In genomic region chr1:104625528-104625927, GRCm38 (mm10) we compare ENCODE assay signal across 24 mouse cellular contexts.
DNase-seq lines count a peak whose midpoint lies in the region; ATAC-seq and TF ChIP-seq lines count a peak whose summit lies in the region.
"Had no signal": no experiment of that assay in that cellular context is flagged by ENCODE, and none has a peak within 500 bp of the region (broad histone marks: within the 10 kb centered on the region; RNA-seq: fewer than 3 reads in every experiment).

No protein-coding gene starts in this region.

- no peak for ATAC-seq in heart, postnatal 0 days (ENCODE audit: insufficient read depth, low read depth)
- no peak for ATAC-seq in lung, embryonic 14.5 days (ENCODE audit: insufficient read depth)
- no peak for ATAC-seq in lung, postnatal 0 days
- ATAC-seq in stomach, postnatal 0 days (ENCODE audit: low FRiP score, low TSS enrichment): no peak
- ATAC-seq: inflammation-experienced regulatory T-cells, adult 6 months had no signal

- no peak overlapping the region for H3K4me3 ChIP-seq in heart, postnatal 0 days (ENCODE audit: low read depth, low read length)
- H3K4me3 ChIP-seq in lung, embryonic 14.5 days (ENCODE audit: low read depth, low read length): no peak overlapping the region
- no peak overlapping the region for H3K4me3 ChIP-seq in lung, postnatal 0 days (ENCODE audit: low read depth, low read length)
- no peak overlapping the region for H3K4me3 ChIP-seq in stomach, postnatal 0 days (ENCODE audit: low read depth, low read length)
- H3K4me3 ChIP-seq: forebrain, embryonic 10.5 days; heart, embryonic 12.5 days; limb, embryonic 15.5 days; lung, embryonic 15.5 days; neural tube, embryonic 15.5 days had no signal

- no peak overlapping the region for H3K4me2 ChIP-seq in heart, postnatal 0 days (ENCODE audit: low read depth, low read length)
- no peak overlapping the region for H3K4me2 ChIP-seq in lung, embryonic 14.5 days
- H3K4me2 ChIP-seq in lung, postnatal 0 days (replicated peaks; ENCODE audit: low read depth, low read length): no peak overlapping the region
- H3K4me2 ChIP-seq in stomach, postnatal 0 days (replicated peaks; ENCODE audit: low read depth): no peak overlapping the region
- H3K4me2 ChIP-seq: heart, embryonic 12.5 days; limb, embryonic 15.5 days; lung, embryonic 15.5 days; neural tube, embryonic 15.5 days had no signal

- no peak for TF ChIP-seq EP300 in heart, postnatal 0 days (IDR thresholded peaks at IDR 0.05; ENCODE audit: low read depth)
- no peak for TF ChIP-seq EP300 in lung, postnatal 0 days (IDR thresholded peaks at IDR 0.05)
- TF ChIP-seq EP300 in stomach, postnatal 0 days (optimal IDR thresholded peaks at IDR 0.05): no peak

- H3K27me3 ChIP-seq in heart, postnatal 0 days (ENCODE audit: control insufficient read depth, insufficient read depth, low read length): no peaks in the 10 kb centered on the region
- H3K27me3 ChIP-seq in lung, embryonic 14.5 days (ENCODE audit: insufficient read depth, low read length): no peaks in the 10 kb centered on the region
- no peaks in the 10 kb centered on the region for H3K27me3 ChIP-seq in lung, postnatal 0 days (replicated peaks; ENCODE audit: insufficient read depth, low read length)
- H3K27me3 ChIP-seq in stomach, postnatal 0 days (ENCODE audit: control insufficient read depth, insufficient read depth, low read length): no peaks in the 10 kb centered on the region
- H3K27me3 ChIP-seq: heart, embryonic 12.5 days; limb, embryonic 15.5 days; lung, embryonic 15.5 days; neural tube, embryonic 15.5 days had no signal

- H3K9ac ChIP-seq in heart, postnatal 0 days (replicated peaks; ENCODE audit: low read depth, low read length): no peak overlapping the region
- H3K9ac ChIP-seq in lung, embryonic 14.5 days: no peak overlapping the region
- no peak overlapping the region for H3K9ac ChIP-seq in lung, postnatal 0 days (replicated peaks; ENCODE audit: low read depth)
- H3K9ac ChIP-seq in stomach, postnatal 0 days (ENCODE audit: low read length): no peak overlapping the region
- H3K9ac ChIP-seq: heart, embryonic 12.5 days; limb, embryonic 15.5 days; liver, embryonic 14.5 days; lung, embryonic 15.5 days; neural tube, embryonic 15.5 days had no signal

- no peaks in the 10 kb centered on the region for H3K4me1 ChIP-seq in heart, postnatal 0 days (ENCODE audit: control insufficient read depth, insufficient read depth)
- no peaks in the 10 kb centered on the region for H3K4me1 ChIP-seq in lung, embryonic 14.5 days (ENCODE audit: insufficient read depth)
- H3K4me1 ChIP-seq in lung, postnatal 0 days (ENCODE audit: insufficient read depth, low read depth, low read length): no peaks in the 10 kb centered on the region
- H3K4me1 ChIP-seq in stomach, postnatal 0 days (replicated peaks; ENCODE audit: control insufficient read depth, insufficient read depth): no peaks in the 10 kb centered on the region
- H3K4me1 ChIP-seq: forebrain, embryonic 10.5 days; heart, embryonic 12.5 days; limb, embryonic 15.5 days; lung, embryonic 15.5 days; neural tube, embryonic 15.5 days had no signal

- TF ChIP-seq CTCF in heart, postnatal 0 days (IDR thresholded peaks at IDR 0.05; ENCODE audit: low read depth): peak; percentile 53
- TF ChIP-seq CTCF in lung, embryonic 14.5 days (IDR thresholded peaks at IDR 0.05; ENCODE audit: low read depth): 0 out of 2 replicates have a peak, but pooled peaks have one; percentile 3
- TF ChIP-seq CTCF in lung, postnatal 0 days (IDR thresholded peaks at IDR 0.05): no peak
- TF ChIP-seq CTCF in stomach, postnatal 0 days (IDR thresholded peaks at IDR 0.05; ENCODE audit: low read depth): peak; percentile 32; the same call in 1 of the 2 replicates

- peak; percentile 16 to 33 for DNase-seq in cerebellum, postnatal 10 days
- no peak for DNase-seq in cerebellum, postnatal 36 days
- no peak for DNase-seq in heart, postnatal 0 days (ENCODE audit: low spot score)
- DNase-seq in heart, adult 11 months: no peak
- no peak for DNase-seq in lung, embryonic 14.5 days
- DNase-seq in lung, postnatal 0 days (ENCODE audit: low spot score): no peak
- no peak for DNase-seq in stomach, postnatal 0 days (ENCODE audit: low spot score)
- no peak for DNase-seq in frontal cortex, postnatal 10 days (ENCODE audit: low spot score in 2 of 2)
- DNase-seq: adrenal gland, postnatal 25 days; cerebellum, adult 11 months; cerebellum, postnatal 25 days; heart, postnatal 14 days; kidney, adult 8-10 months; kidney, postnatal 25 days; layer of hippocampus, adult 9-11 months; left cerebral cortex, postnatal 4 days; lung, postnatal 4 days had no signal

- no peak overlapping the region for H3K27ac ChIP-seq in heart, postnatal 0 days (ENCODE audit: low read depth)
- H3K27ac ChIP-seq in lung, embryonic 14.5 days (ENCODE audit: low read depth): no peak overlapping the region
- no peak overlapping the region for H3K27ac ChIP-seq in lung, postnatal 0 days (ENCODE audit: low read length)
- no peak overlapping the region for H3K27ac ChIP-seq in stomach, postnatal 0 days (replicated peaks)
- H3K27ac ChIP-seq: forebrain, embryonic 10.5 days; limb, embryonic 15.5 days; liver, embryonic 14.5 days; lung, embryonic 15.5 days; neural tube, embryonic 15.5 days had no signal

- H3K36me3 ChIP-seq in heart, postnatal 0 days (replicated peaks; ENCODE audit: control insufficient read depth, insufficient read depth, low read length): no peaks in the 10 kb centered on the region
- H3K36me3 ChIP-seq in lung, embryonic 14.5 days (ENCODE audit: insufficient read depth): no peaks in the 10 kb centered on the region
- H3K36me3 ChIP-seq in lung, postnatal 0 days (ENCODE audit: insufficient read depth, low read length): no peaks in the 10 kb centered on the region
- no peaks in the 10 kb centered on the region for H3K36me3 ChIP-seq in stomach, postnatal 0 days (ENCODE audit: control insufficient read depth, insufficient read depth, low read length)
- H3K36me3 ChIP-seq: forebrain, embryonic 10.5 days; heart, embryonic 12.5 days; limb, embryonic 15.5 days; lung, embryonic 15.5 days; neural tube, embryonic 15.5 days had no signal

- WGBS in heart, postnatal 0 days: 55% methylated on average over 2 of the region's 2 CpGs
- WGBS in lung, embryonic 14.5 days: 72% methylated on average over 2 of the region's 2 CpGs
- WGBS in lung, postnatal 0 days: 58% methylated on average over 2 of the region's 2 CpGs
- WGBS in stomach, postnatal 0 days: 67% methylated on average over 2 of the region's 2 CpGs

- H3K9me3 ChIP-seq in heart, postnatal 0 days (replicated peaks; ENCODE audit: control insufficient read depth, low read length): no peaks in the 10 kb centered on the region
- no peaks in the 10 kb centered on the region for H3K9me3 ChIP-seq in lung, embryonic 14.5 days (ENCODE audit: low read depth, low read length)
- H3K9me3 ChIP-seq in lung, postnatal 0 days (ENCODE audit: low read length): no peaks in the 10 kb centered on the region
- no peaks in the 10 kb centered on the region for H3K9me3 ChIP-seq in stomach, postnatal 0 days (ENCODE audit: control insufficient read depth, low read length)
- H3K9me3 ChIP-seq: forebrain, embryonic 10.5 days; heart, embryonic 12.5 days; limb, embryonic 15.5 days; lung, embryonic 15.5 days; neural tube, embryonic 15.5 days had no signal

Comparison
In these comparisons a context has a peak if more than half of its experiments do, and no peak if none do; other contexts are left out.
1. DNase-seq: peak in cerebellum, postnatal 10 days (2 of 2); none in cerebellum, postnatal 36 days (0 of 2), heart, postnatal 0 days (single experiment), heart, adult 11 months (single experiment), lung, embryonic 14.5 days (single experiment), lung, postnatal 0 days (single experiment), stomach, postnatal 0 days (single experiment) and frontal cortex, postnatal 10 days (0 of 2).